Mouse (Mus musculus) neural tube, embryonic 13.5 days (tissue): Measurements from ENCODE around the gene Ptprq. TPM values are rescaled to one million over a fixed set of nuclear protein-coding genes. Genes with fewer than 3 reads are reported as not detected.

Source experiments
- ATAC-seq: fragments of 200-750 bp; cut with Nextera tagmentation; 2 replicates; pipeline ENCODE4 v1.8.0; 2017; ENCODE audit warnings: low read depth, mild to moderate bottlenecking, moderate TSS enrichment, moderate library complexity
- H3K27ac ChIP-seq: fragments of 300-500 bp; sonication (generic); replicated peaks from 2 replicates; pipeline ENCODE4 v1.5.1; 2015; ENCODE audit warnings: moderate library complexity, mild to moderate bottlenecking, inconsistent platforms
- H3K27me3 ChIP-seq: fragments of 300-500 bp; sonication (generic); 2 replicates; pipeline ENCODE4 v1.6.1; 2015; ENCODE audit warnings: mild to moderate bottlenecking, inconsistent platforms
- H3K36me3 ChIP-seq: fragments of 300-500 bp; sonication (generic); 2 replicates; pipeline ENCODE4 v1.6.1; 2015; ENCODE audit warnings: mild to moderate bottlenecking, inconsistent platforms
- H3K4me1 ChIP-seq: fragments of 300-500 bp; sonication (generic); replicated peaks from 2 replicates; pipeline ENCODE4 v1.6.1; 2015; ENCODE audit warnings: inconsistent platforms
- H3K4me2 ChIP-seq: fragments of 300-500 bp; sonication (generic); 2 replicates; pipeline ENCODE4 v1.6.1; 2015; ENCODE audit warnings: inconsistent platforms, mild to moderate bottlenecking, moderate library complexity
- H3K4me3 ChIP-seq: fragments of 300-500 bp; sonication (generic); 2 replicates; pipeline ENCODE4 v1.5.1; 2015; ENCODE audit warnings: mild to moderate bottlenecking, inconsistent platforms
- H3K9ac ChIP-seq: fragments of 300-500 bp; sonication (generic); 2 replicates; pipeline ENCODE4 v1.6.1; 2015; ENCODE audit warnings: moderate library complexity, mild to moderate bottlenecking, inconsistent platforms
- H3K9me3 ChIP-seq: fragments of 300-500 bp; sonication (generic); 2 replicates; pipeline ENCODE4 v1.6.1; 2016; ENCODE audit warnings: inconsistent platforms
- WGBS: fragments of 180-500 bp; shearing (Covaris S2); methylation state at CpG from one replicate; pipeline ENCODE4 v1.1.7; 2015; 5-methylcytosine and 5-hydroxymethylcytosine counted together
- polyA plus RNA-seq: library from polyadenylated mRNA; unstranded; fragments of >200 nt; fragmentation: Nextera tagmentation; extraction: Ambion mirVana; gene quantifications from 2 replicates; pipeline ENCODE4 v1.2.1, GENCODE M21; 2015

The Ptprq gene
- polyA plus RNA-seq, 1 experiment from 2014 or later, result 0.15 TPM

GRCm38 (mm10) chr10:107615460-107615859 is 104.4 kb downstream of the Ptprq start:
- H3K4me2 ChIP-seq, result no peak overlapping the region
- no peaks in the 10 kb centered on the region for H3K9me3 ChIP-seq
- 78% methylated on average over 2 of the region's 2 CpGs for WGBS
- H3K4me1 ChIP-seq, result no peaks in the 10 kb centered on the region
- H3K4me3 ChIP-seq, result no peak overlapping the region
- no peak for ATAC-seq
- no peaks in the 10 kb centered on the region for H3K36me3 ChIP-seq
- H3K9ac ChIP-seq, result no peak overlapping the region
- no peak overlapping the region for H3K27ac ChIP-seq
- no peaks in the 10 kb centered on the region for H3K27me3 ChIP-seq

- ATAC-seq, result no peak
- no peak overlapping the region for H3K9ac ChIP-seq
- H3K4me2 ChIP-seq, result no peak overlapping the region
- no peaks in the 10 kb centered on the region for H3K27me3 ChIP-seq
- no peak overlapping the region for H3K4me3 ChIP-seq
- H3K36me3 ChIP-seq, result no peaks in the 10 kb centered on the region
- H3K4me1 ChIP-seq, result no peaks in the 10 kb centered on the region
- WGBS, result 83% methylated on average over 6 of the region's 6 CpGs
- H3K27ac ChIP-seq, result no peak overlapping the region
- no peaks in the 10 kb centered on the region for H3K9me3 ChIP-seq
Measured at GRCm38 (mm10) chr10:107601371-107601770, 118.5 kb downstream of the Ptprq start.

- H3K27ac ChIP-seq, result no peak overlapping the region
- H3K4me1 ChIP-seq, result 0 out of 2 replicates have a peak, but pooled peaks cover 3% of the 10 kb centered on the region
- WGBS, result 77% methylated on average over 5 of the region's 5 CpGs
- no peak overlapping the region for H3K4me2 ChIP-seq
- no peaks in the 10 kb centered on the region for H3K27me3 ChIP-seq
- no peak overlapping the region for H3K9ac ChIP-seq
- no peak for ATAC-seq
- no peaks in the 10 kb centered on the region for H3K36me3 ChIP-seq
- H3K9me3 ChIP-seq, result no peaks in the 10 kb centered on the region
- H3K4me3 ChIP-seq, result no peak overlapping the region
Measured at GRCm38 (mm10) chr10:107583360-107583759, 136.5 kb downstream of the Ptprq start.

DNA sequence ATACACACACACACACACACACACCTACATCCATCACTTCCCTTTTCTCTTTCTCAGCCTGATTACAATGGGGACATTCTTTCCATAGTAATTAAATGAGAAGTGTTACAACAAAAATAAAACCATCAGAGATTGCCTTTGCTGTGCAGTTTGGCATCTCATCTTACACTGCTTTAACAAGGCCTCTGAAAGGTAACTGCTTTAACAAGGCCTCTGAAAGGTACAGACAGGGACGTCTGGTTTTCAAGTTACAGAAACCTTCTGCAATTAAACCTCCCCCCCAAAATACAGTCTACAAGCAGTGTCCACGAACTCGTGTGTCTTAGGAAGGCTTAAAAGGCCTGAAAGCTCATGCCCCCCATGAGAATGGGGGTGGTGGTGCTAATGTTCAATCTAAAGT is 150.8 kb downstream of the Ptprq start:
- Histone ChIP-seq H3K27ac (no peak overlapping the region), H3K4me1 (no peaks in the 10 kb centered on the region), H3K4me3 (no peak overlapping the region), H3K36me3 (no peaks in the 10 kb centered on the region), H3K27me3 (no peaks in the 10 kb centered on the region), H3K9me3 (no peaks in the 10 kb centered on the region), H3K4me2 (no peak overlapping the region), H3K9ac (no peak overlapping the region)
- no peak for ATAC-seq
- 55% methylated on average over 3 of the region's 3 CpGs for WGBS

- H3K4me2 ChIP-seq, result no peak overlapping the region
- no peaks in the 10 kb centered on the region for H3K9me3 ChIP-seq
- no peaks in the 10 kb centered on the region for H3K36me3 ChIP-seq
- no peak overlapping the region for H3K27ac ChIP-seq
- no peaks in the 10 kb centered on the region for H3K4me1 ChIP-seq
- no peak overlapping the region for H3K4me3 ChIP-seq
- H3K27me3 ChIP-seq, result no peaks in the 10 kb centered on the region
- ATAC-seq, result no peak
- no peak overlapping the region for H3K9ac ChIP-seq
- 85% methylated on average over 4 of the region's 4 CpGs for WGBS
Measured at GRCm38 (mm10) chr10:107568261-107568660, 151.6 kb downstream of the Ptprq start.

DNA sequence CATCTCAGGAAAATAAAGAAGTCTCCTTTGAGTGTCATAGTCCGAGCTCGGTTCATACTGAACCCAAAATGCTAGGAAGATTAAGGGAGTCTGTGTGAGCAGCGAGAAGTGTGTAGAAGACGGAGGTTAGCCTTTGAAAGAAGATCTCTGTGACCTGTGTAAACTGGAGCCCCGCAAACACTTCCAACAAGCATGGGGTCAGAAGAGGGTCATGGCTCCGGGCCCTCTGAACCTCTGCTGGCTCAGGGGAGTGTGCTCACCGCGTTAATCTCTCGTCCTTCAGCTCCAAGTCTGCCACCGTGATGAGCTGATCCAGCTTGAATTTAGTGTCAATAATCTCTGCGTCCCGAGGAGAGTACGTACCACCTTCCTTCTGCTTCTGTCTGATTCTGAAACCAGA is 157.0 kb downstream of the Ptprq start:
- Histone ChIP-seq H3K4me2 (no peak overlapping the region), H3K4me3 (no peak overlapping the region), H3K9me3 (no peaks in the 10 kb centered on the region), H3K9ac (no peak overlapping the region), H3K27ac (no peak overlapping the region), H3K36me3 (no peaks in the 10 kb centered on the region), H3K27me3 (no peaks in the 10 kb centered on the region), H3K4me1 (no peaks in the 10 kb centered on the region)
- 31% methylated on average over 13 of the region's 13 CpGs for WGBS
- ATAC-seq, result no peak

DNA sequence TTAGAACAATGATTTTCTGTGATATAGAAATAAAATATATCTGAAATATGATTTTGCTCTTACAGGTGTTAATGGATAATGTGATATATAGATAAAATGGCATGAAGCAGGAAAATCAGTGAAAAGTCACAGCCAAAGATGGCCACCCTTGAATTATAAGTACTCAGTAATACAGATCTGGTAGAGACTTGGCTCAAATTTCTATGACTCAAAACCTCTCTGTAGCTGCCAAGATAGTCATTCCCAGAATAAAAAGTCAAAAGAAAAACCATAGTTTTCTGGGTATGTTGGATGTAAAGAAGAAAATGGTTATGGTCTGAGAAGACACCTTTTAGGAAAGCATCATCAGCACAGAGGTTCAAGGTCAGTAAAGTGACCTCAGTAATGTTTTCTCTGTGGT is 159.0 kb downstream of the Ptprq start:
- Histone ChIP-seq H3K4me2 (no peak overlapping the region), H3K4me3 (no peak overlapping the region), H3K9me3 (no peaks in the 10 kb centered on the region), H3K36me3 (no peaks in the 10 kb centered on the region), H3K27me3 (no peaks in the 10 kb centered on the region), H3K9ac (no peak overlapping the region), H3K27ac (no peak overlapping the region), H3K4me1 (no peaks in the 10 kb centered on the region)
- ATAC-seq, result no peak

- H3K4me2 ChIP-seq, result no peak overlapping the region
- H3K4me3 ChIP-seq, result no peak overlapping the region
- H3K36me3 ChIP-seq, result no peaks in the 10 kb centered on the region
- 14% methylated on average over 1 of the region's 1 CpGs for WGBS
- H3K4me1 ChIP-seq, result no peaks in the 10 kb centered on the region
- H3K9me3 ChIP-seq, result no peaks in the 10 kb centered on the region
- no peaks in the 10 kb centered on the region for H3K27me3 ChIP-seq
- H3K9ac ChIP-seq, result no peak overlapping the region
- H3K27ac ChIP-seq, result no peak overlapping the region
- no peak for ATAC-seq
Measured at GRCm38 (mm10) chr10:107543026-107543425, 176.8 kb downstream of the Ptprq start.

- 76% methylated on average over 1 of the region's 1 CpGs for WGBS
Measured at GRCm38 (mm10) chr10:107528758-107529157, 191.1 kb downstream of the Ptprq start.

DNA sequence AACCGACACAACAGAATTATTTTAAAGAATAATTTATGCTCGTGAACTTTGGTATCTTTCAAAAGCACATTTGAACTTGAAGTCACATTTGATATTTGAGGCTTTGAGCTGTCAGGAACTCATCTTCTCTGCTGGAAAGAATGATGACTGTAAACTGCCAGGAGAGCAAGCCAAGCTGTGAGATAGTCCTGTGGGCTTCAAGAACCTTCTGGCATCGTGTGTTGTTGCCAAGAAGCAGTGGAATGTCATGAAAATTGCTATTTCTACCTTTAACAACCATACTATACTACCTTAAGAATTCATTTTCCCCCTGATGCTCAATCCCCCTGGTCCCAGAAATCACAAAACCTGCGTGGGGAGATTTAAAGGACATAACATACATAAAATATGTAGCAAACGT is 200.6 kb downstream of the Ptprq start:
- Histone ChIP-seq H3K9ac (no peak overlapping the region), H3K4me2 (no peak overlapping the region), H3K9me3 (no peaks in the 10 kb centered on the region), H3K36me3 (no peaks in the 10 kb centered on the region), H3K27ac (no peak overlapping the region), H3K27me3 (no peaks in the 10 kb centered on the region), H3K4me1 (no peaks in the 10 kb centered on the region), H3K4me3 (no peak overlapping the region)
- WGBS, result 86% methylated on average over 5 of the region's 5 CpGs
- no peak for ATAC-seq

More at GRCm38 (mm10) chr10:107528758-107529157, 191.1 kb downstream of the Ptprq start:
- Histone ChIP-seq H3K4me3 (no peak overlapping the region), H3K36me3 (no peaks in the 10 kb centered on the region), H3K9me3 (no peaks in the 10 kb centered on the region), H3K4me1 (no peaks in the 10 kb centered on the region), H3K27ac (no peak overlapping the region), H3K27me3 (no peaks in the 10 kb centered on the region), H3K9ac (no peak overlapping the region), H3K4me2 (no peak overlapping the region)
- no peak for ATAC-seq

- H3K9ac ChIP-seq, result no peak overlapping the region
- no peak overlapping the region for H3K27ac ChIP-seq
- ATAC-seq, result no peak
- no peaks in the 10 kb centered on the region for H3K4me1 ChIP-seq
- H3K4me3 ChIP-seq, result no peak overlapping the region
- H3K27me3 ChIP-seq, result no peaks in the 10 kb centered on the region
- H3K9me3 ChIP-seq, result no peaks in the 10 kb centered on the region
- no peak overlapping the region for H3K4me2 ChIP-seq
- WGBS, result 71% methylated on average over 7 of the region's 7 CpGs
- H3K36me3 ChIP-seq, result no peaks in the 10 kb centered on the region
Measured at GRCm38 (mm10) chr10:107516641-107517040, 203.2 kb downstream of the Ptprq start.

GRCm38 (mm10) chr10:107514735-107515134 is 205.1 kb downstream of the Ptprq start:
- Histone ChIP-seq H3K27me3 (no peaks in the 10 kb centered on the region), H3K9ac (no peak overlapping the region), H3K9me3 (no peaks in the 10 kb centered on the region), H3K4me3 (no peak overlapping the region), H3K27ac (no peak overlapping the region), H3K4me2 (no peak overlapping the region), H3K36me3 (no peaks in the 10 kb centered on the region), H3K4me1 (no peaks in the 10 kb centered on the region)
- ATAC-seq, result no peak
- WGBS, result 80% methylated on average over 7 of the region's 7 CpGs

- Histone ChIP-seq H3K36me3 (no peaks in the 10 kb centered on the region), H3K9me3 (no peaks in the 10 kb centered on the region), H3K4me1 (no peaks in the 10 kb centered on the region), H3K9ac (no peak overlapping the region), H3K4me3 (no peak overlapping the region), H3K4me2 (no peak overlapping the region), H3K27ac (no peak overlapping the region), H3K27me3 (no peaks in the 10 kb centered on the region)
- no peak for ATAC-seq
- 88% methylated on average over 2 of the region's 2 CpGs for WGBS
Measured at GRCm38 (mm10) chr10:107506397-107506796, 213.5 kb downstream of the Ptprq start.
